Mouse (Mus musculus): ENCODE data around the gene Bace1. TPM values are rescaled to one million over a fixed set of nuclear protein-coding genes. Genes with fewer than 3 reads are reported as not detected.

Gene Bace1
- polyA plus RNA-seq, 1 experiment from 2014 or later, result 31.1 TPM

Other genes starting within 250 kb of the Bace1 start
- 12.9 and 19.5 TPM in 2 replicates for gene Cep164, start 9.9 kb upstream of the Bace1 start, polyA plus RNA-seq (2014; fragmentation: Nextera tagmentation; extraction: Ambion mirVana)
- 13.3 and 15.7 TPM in 2 replicates for gene Pcsk7, start 67.9 kb downstream of the Bace1 start, polyA plus RNA-seq (2014; fragmentation: Nextera tagmentation; extraction: Ambion mirVana)
- gene Rnf214, start 68.3 kb downstream of the Bace1 start, polyA plus RNA-seq (2014; fragmentation: Nextera tagmentation; extraction: Ambion mirVana), result 81.4 and 109 TPM in 2 replicates
- gene Tagln, start 97.5 kb downstream of the Bace1 start, polyA plus RNA-seq (2014; fragmentation: Nextera tagmentation; extraction: Ambion mirVana), result 19.6 and 28.8 TPM in 2 replicates
- gene Sidt2, start 116.7 kb downstream of the Bace1 start, polyA plus RNA-seq (2014; fragmentation: Nextera tagmentation; extraction: Ambion mirVana), result 23.4 and 23.6 TPM in 2 replicates
- 282 and 301 TPM in 2 replicates for gene Pafah1b2, start 174.1 kb downstream of the Bace1 start, polyA plus RNA-seq (2014; fragmentation: Nextera tagmentation; extraction: Ambion mirVana)
- gene Sik3, start 174.2 kb downstream of the Bace1 start, polyA plus RNA-seq (2014; fragmentation: Nextera tagmentation; extraction: Ambion mirVana), result 9.0 and 10.1 TPM in 2 replicates

Data from hindbrain, embryonic 11.5 days (tissue).